Mouse (Mus musculus) large intestine, adult 2 months (tissue): ENCODE measurements at regions not wholly inside any gene's neighbourhood (a gene's known extent, or its start where the extent isn't known, plus 50 kb on each side); places are given as distances from the start of the nearest gene placed in this dataset.

Experiments
- DNase-seq: peaks from one replicate; pipeline ENCODE4 v3.0.0-alpha.2; 2012; ENCODE audit warnings: low read depth, low spot score
- WGBS: fragments of 180-500 bp; shearing (Covaris S2); methylation state at CpG from one replicate; pipeline ENCODE4 v1.1.7; 2018; 5-methylcytosine and 5-hydroxymethylcytosine counted together

- no peak for DNase-seq
- 74% methylated on average over 6 of the region's 6 CpGs for WGBS
Measured at GRCm38 (mm10) chr1:88807901-88808300, 105.9 kb upstream of the Arl4c start.

GRCm38 (mm10) chr1:88808508-88808907 lies 106.5 kb upstream of the Arl4c start:
- WGBS = 91% methylated on average over 3 of the region's 3 CpGs

GRCm38 (mm10) chr1:88809756-88810155 lies 107.7 kb upstream of the Arl4c start:
- WGBS = 92% methylated on average over 2 of the region's 2 CpGs
- no peak for DNase-seq

More at GRCm38 (mm10) chr1:88808508-88808907, 106.5 kb upstream of the Arl4c start:
- no peak for DNase-seq

GRCm38 (mm10) chr1:88813200-88813599 lies 111.2 kb upstream of the Arl4c start:
- no peak for DNase-seq
- 74% methylated on average over 7 of the region's 7 CpGs for WGBS

- 86% methylated on average over 9 of the region's 9 CpGs for WGBS
- no peak for DNase-seq
Measured at GRCm38 (mm10) chr1:88816376-88816945, 114.4 kb upstream of the Arl4c start.

GRCm38 (mm10) chr1:88825215-88825614 lies 123.2 kb upstream of the Arl4c start:
- WGBS = 86% methylated on average over 4 of the region's 4 CpGs
- DNase-seq = no peak

- 64% methylated on average over 11 of the region's 11 CpGs for WGBS
- DNase-seq = no peak
Measured at GRCm38 (mm10) chr1:88838661-88839274, 136.7 kb upstream of the Arl4c start.

- WGBS = 20% methylated on average over 3 of the region's 3 CpGs
- DNase-seq = no peak
Measured at GRCm38 (mm10) chr1:88839407-88839976, 137.5 kb upstream of the Arl4c start.

- no peak for DNase-seq
- 73% methylated on average over 9 of the region's 9 CpGs for WGBS
Measured at GRCm38 (mm10) chr1:88839977-88840628, 138.1 kb upstream of the Arl4c start.

- no peak for DNase-seq
- 82% methylated on average over 9 of the region's 9 CpGs for WGBS
Measured at GRCm38 (mm10) chr1:88840991-88841592, 139.1 kb upstream of the Arl4c start.

- DNase-seq = no peak
- WGBS = 72% methylated on average over 16 of the region's 16 CpGs
Measured at GRCm38 (mm10) chr1:88847333-88848091, 145.5 kb upstream of the Arl4c start.

- no peak for DNase-seq
Measured at GRCm38 (mm10) chr1:88848246-88848645, 146.2 kb upstream of the Arl4c start.

GRCm38 (mm10) chr1:88849421-88849820 lies 147.4 kb upstream of the Arl4c start:
- 79% methylated on average over 5 of the region's 5 CpGs for WGBS
- no peak for DNase-seq

More at GRCm38 (mm10) chr1:88848246-88848645, 146.2 kb upstream of the Arl4c start:
- 85% methylated on average over 8 of the region's 8 CpGs for WGBS

- DNase-seq = no peak
- whole genome bisulfite sequencing = 86% methylated on average over 5 of the region's 5 CpGs
Measured at GRCm38 (mm10) chr1:88851931-88852330, 149.9 kb upstream of the Arl4c start.

GRCm38 (mm10) chr1:88860871-88861589 lies 159.0 kb upstream of the Arl4c start:
- WGBS = 26% methylated on average over 7 of the region's 7 CpGs
- DNase-seq = no peak

GRCm38 (mm10) chr1:88861590-88861935 lies 159.5 kb upstream of the Arl4c start:
- DNase-seq = no peak
- WGBS = 65% methylated on average over 4 of the region's 4 CpGs

GRCm38 (mm10) chr1:88865436-88865835 lies 163.4 kb upstream of the Arl4c start:
- DNase-seq = no peak
- 49% methylated on average over 6 of the region's 6 CpGs for WGBS

- WGBS = 93% methylated on average over 2 of the region's 2 CpGs
- DNase-seq = no peak
Measured at GRCm38 (mm10) chr1:88866571-88866970, 164.6 kb upstream of the Arl4c start.

GRCm38 (mm10) chr1:88867138-88867537 lies 165.1 kb upstream of the Arl4c start:
- no peak for DNase-seq

More at GRCm38 (mm10) chr1:88867138-88867537, 165.1 kb upstream of the Arl4c start:
- WGBS = 75% methylated on average over 3 of the region's 3 CpGs
